Mouse (Mus musculus): Measurements from ENCODE around the gene Adgrv1.

- TF ChIP-seq CTCF (IDR thresholded peaks at IDR 0.05; ENCODE audit: borderline replicate concordance, insufficient read depth, low read length) (no peak), POLR2A (IDR thresholded peaks at IDR 0.05; ENCODE audit: low read depth, low read length) (no peak)
These were observed 400.1 kb downstream of the Adgrv1 start for GRCm38 (mm10) chr13:81232839-81233238.

Data from embryonic fibroblast, embryonic 13.5 days (primary cell).